Mouse (Mus musculus): ENCODE results near the gene Slc10a3. TPM values are rescaled to one million over a fixed set of nuclear protein-coding genes. Genes with fewer than 3 reads are reported as not detected.

The Slc10a3 gene
- polyA plus RNA-seq, 2 experiments from 2014 or later, result 22.4 to 34.2 TPM

Other genes starting within 250 kb of the Slc10a3 start
- not detected for gene Opn1mw, start 245.9 kb downstream of the Slc10a3 start, polyA plus RNA-seq (2017; shearing (Covaris generic))
- gene Mecp2, start 238.0 kb downstream of the Slc10a3 start, polyA plus RNA-seq (2017; shearing (Covaris generic)), result 10 to 100 TPM; 16.3 to 18.2 TPM
- not detected for gene Tex28, start 205.5 kb downstream of the Slc10a3 start, polyA plus RNA-seq (2017; shearing (Covaris generic))
- 1 to 10 TPM; 2.6 to 4.5 TPM for gene Tktl1, start 196.1 kb downstream of the Slc10a3 start, polyA plus RNA-seq (2017; shearing (Covaris generic))
- 100 to 1,000 TPM; 202 to 298 TPM for gene Flna, start 123.5 kb downstream of the Slc10a3 start, polyA plus RNA-seq (2017; shearing (Covaris generic))
- 10 to 100 TPM; 47.0 to 48.0 TPM for gene Emd, start 118.7 kb downstream of the Slc10a3 start, polyA plus RNA-seq (2017; shearing (Covaris generic))
- 1,000 to 10,000 TPM in 1 of 2 experiments, 100 to 1,000 TPM in 1; 640 to 1,689 TPM for gene Rpl10, start 102.5 kb downstream of the Slc10a3 start, polyA plus RNA-seq (2017; shearing (Covaris generic))
- 10 to 100 TPM; 42.1 to 51.3 TPM for gene Taz, start 91.4 kb downstream of the Slc10a3 start, polyA plus RNA-seq (2017; shearing (Covaris generic))
- gene Dnase1l1, start 91.0 kb downstream of the Slc10a3 start, polyA plus RNA-seq (2017; shearing (Covaris generic)), result 10 to 100 TPM; 16.6 to 18.5 TPM
- 100 to 1,000 TPM; 139 to 153 TPM for gene Atp6ap1, start 76.3 kb downstream of the Slc10a3 start, polyA plus RNA-seq (2017; shearing (Covaris generic))
- 100 to 1,000 TPM; 176 to 227 TPM for gene Gdi1, start 68.4 kb downstream of the Slc10a3 start, polyA plus RNA-seq (2017; shearing (Covaris generic))
- gene Fam50a, start 60.3 kb downstream of the Slc10a3 start, polyA plus RNA-seq (2017; shearing (Covaris generic)), result 10 to 100 TPM; 63.2 to 71.0 TPM
- gene Plxna3, start 44.3 kb downstream of the Slc10a3 start, polyA plus RNA-seq (2017; shearing (Covaris generic)), result 1 to 10 TPM in 1 of 2 experiments, under 1 TPM in 1; 0.74 to 2.5 TPM
- 10 to 100 TPM; 70.4 to 87.6 TPM for gene Lage3, start 19.7 kb downstream of the Slc10a3 start, polyA plus RNA-seq (2017; shearing (Covaris generic))
- 10 to 100 TPM; 57.4 to 70.9 TPM for gene Ubl4a, start 131 bp downstream of the Slc10a3 start, polyA plus RNA-seq (2017; shearing (Covaris generic))
- 10 to 100 TPM; 17.6 to 27.2 TPM for gene Fam3a, start 19.9 kb upstream of the Slc10a3 start, polyA plus RNA-seq (2017; shearing (Covaris generic))
- gene Ikbkg, start 19.9 kb upstream of the Slc10a3 start, polyA plus RNA-seq (2017; shearing (Covaris generic)), result 10 to 100 TPM; 35.4 to 38.5 TPM
- gene G6pdx, start 55.8 kb upstream of the Slc10a3 start, polyA plus RNA-seq (2017; shearing (Covaris generic)), result 10 to 100 TPM; 31.7 to 37.7 TPM
- gene Gm6880, start 108.0 kb upstream of the Slc10a3 start, polyA plus RNA-seq (2017; shearing (Covaris generic)), result not detected
- not detected for gene Olfr1326-ps1, start 201.5 kb upstream of the Slc10a3 start, polyA plus RNA-seq (2017; shearing (Covaris generic))
- not detected for gene Olfr1325, start 219.3 kb upstream of the Slc10a3 start, polyA plus RNA-seq (2017; shearing (Covaris generic))

Data from activated CD4-positive, CD25-positive, alpha-beta regulatory T cell, adult 4 months (primary cell).